Mouse (Mus musculus): ENCODE measurements around the gene Chmp4b. TPM values are rescaled to one million over a fixed set of nuclear protein-coding genes. Genes with fewer than 3 reads are reported as not detected.

The Chmp4b gene
- polyA plus RNA-seq, 1 experiment from 2014 or later = 26.4 TPM

GRCm38 (mm10) chr2:154713083-154713482, 61.6 kb downstream of the Chmp4b start:
- ATAC-seq (ENCODE audit: low FRiP score, low read depth) = no peak
- WGBS = 51% methylated on average over 5 of the region's 6 CpGs
- Histone ChIP-seq H3K27ac (replicated peaks) (no peak overlapping the region), H3K9me3 (no peaks in the 10 kb centered on the region), H3K4me3 (no peak overlapping the region), H3K4me1 (replicated peaks) (no peaks in the 10 kb centered on the region), H3K4me2 (no peak overlapping the region), H3K27me3 (no peaks in the 10 kb centered on the region), H3K36me3 (no peaks in the 10 kb centered on the region), H3K9ac (no peak overlapping the region)

DNA sequence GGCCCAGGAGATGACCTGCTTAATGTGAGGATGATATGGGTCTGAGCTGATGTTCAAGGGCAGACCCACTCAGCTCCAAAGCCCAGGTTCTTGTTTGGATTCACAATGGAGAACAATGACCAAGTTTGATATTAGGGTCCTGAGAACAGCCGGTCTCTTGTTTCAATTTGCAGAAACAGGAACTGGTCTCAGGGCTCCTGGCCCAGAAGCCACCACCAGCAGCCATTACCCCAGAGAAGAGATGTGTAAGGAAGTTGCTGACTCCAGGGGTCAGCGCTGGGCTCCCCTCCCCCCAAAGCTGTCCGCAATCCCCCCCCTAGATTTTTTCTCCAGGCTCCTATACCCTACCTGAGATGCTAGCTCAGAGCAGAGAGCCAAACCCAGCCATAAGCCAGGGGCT, 62.5 kb downstream of the Chmp4b start:
- no peak overlapping the region for H3K4me3 ChIP-seq
- H3K36me3 ChIP-seq = no peaks in the 10 kb centered on the region
- ATAC-seq (ENCODE audit: low FRiP score, low read depth) = no peak
- H3K27ac ChIP-seq (replicated peaks) = no peak overlapping the region
- H3K9me3 ChIP-seq = no peaks in the 10 kb centered on the region
- H3K27me3 ChIP-seq = no peaks in the 10 kb centered on the region
- H3K9ac ChIP-seq = no peak overlapping the region
- H3K4me2 ChIP-seq = no peak overlapping the region
- no peaks in the 10 kb centered on the region for H3K4me1 ChIP-seq (replicated peaks)
- 70% methylated on average over 3 of the region's 3 CpGs for WGBS

DNA sequence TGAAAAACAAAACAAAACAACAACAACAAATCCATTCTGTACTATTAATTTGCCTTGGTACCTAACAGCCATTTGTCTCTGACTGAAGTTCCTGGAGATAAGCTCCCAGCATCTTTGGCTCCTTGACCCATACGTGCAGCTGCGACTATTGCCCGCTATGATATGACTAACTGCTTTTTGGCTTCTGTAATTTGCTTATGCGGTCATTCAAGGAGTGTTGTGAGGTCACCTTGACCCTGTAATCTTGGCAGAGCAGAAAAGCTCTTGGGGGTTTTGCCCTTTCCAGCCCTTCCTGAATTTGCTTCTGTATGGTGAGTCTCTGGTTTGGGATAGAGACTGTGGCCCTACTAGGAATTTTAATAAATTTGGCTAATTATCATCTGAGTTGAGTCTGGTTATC, 65.1 kb downstream of the Chmp4b start:
- Histone ChIP-seq H3K4me1 (replicated peaks) (no peaks in the 10 kb centered on the region), H3K27ac (replicated peaks) (no peak overlapping the region), H3K27me3 (no peaks in the 10 kb centered on the region), H3K4me3 (no peak overlapping the region), H3K9me3 (no peaks in the 10 kb centered on the region), H3K9ac (no peak overlapping the region), H3K4me2 (no peak overlapping the region), H3K36me3 (no peaks in the 10 kb centered on the region)
- 82% methylated on average over 4 of the region's 4 CpGs for WGBS
- ATAC-seq (ENCODE audit: low FRiP score, low read depth) = no peak

DNA sequence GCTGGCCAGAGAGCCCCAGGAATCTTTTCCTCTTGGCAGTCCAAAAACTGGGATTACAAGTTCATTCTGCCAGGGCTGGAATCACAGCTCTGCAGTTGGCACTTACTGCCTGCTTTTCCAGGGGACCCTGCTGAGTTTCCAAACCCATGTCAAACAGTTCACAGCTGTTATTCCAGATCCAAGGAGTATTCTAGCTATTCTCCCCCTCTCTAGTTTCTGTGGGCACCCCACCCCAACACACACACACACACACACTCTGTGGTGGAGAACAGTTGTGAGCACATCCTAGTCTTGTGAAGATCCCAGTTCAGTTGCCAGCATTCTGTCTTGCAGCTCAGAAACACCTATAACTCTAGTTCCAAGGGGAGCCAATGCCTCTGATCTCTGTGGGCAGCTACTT, 65.6 kb downstream of the Chmp4b start:
- Histone ChIP-seq H3K4me2 (no peak overlapping the region), H3K4me1 (replicated peaks) (no peaks in the 10 kb centered on the region), H3K36me3 (no peaks in the 10 kb centered on the region), H3K27ac (replicated peaks) (no peak overlapping the region), H3K4me3 (no peak overlapping the region), H3K27me3 (no peaks in the 10 kb centered on the region), H3K9ac (no peak overlapping the region), H3K9me3 (no peaks in the 10 kb centered on the region)
- no peak for ATAC-seq (ENCODE audit: low FRiP score, low read depth)

- no peak for ATAC-seq (ENCODE audit: low FRiP score, low read depth)
- Histone ChIP-seq H3K4me3 (no peak overlapping the region), H3K36me3 (no peaks in the 10 kb centered on the region), H3K27ac (replicated peaks) (no peak overlapping the region), H3K27me3 (no peaks in the 10 kb centered on the region), H3K9ac (no peak overlapping the region), H3K9me3 (no peaks in the 10 kb centered on the region), H3K4me2 (no peak overlapping the region), H3K4me1 (replicated peaks) (no peaks in the 10 kb centered on the region)
- WGBS = 77% methylated on average over 12 of the region's 12 CpGs
Measured at GRCm38 (mm10) chr2:154718855-154719556, 67.5 kb downstream of the Chmp4b start.

GRCm38 (mm10) chr2:154720315-154720714, 68.8 kb downstream of the Chmp4b start:
- Histone ChIP-seq H3K4me1 (replicated peaks) (peaks cover 1% of the 10 kb centered on the region; the same call in 1 of the 2 replicates), H3K27me3 (no peaks in the 10 kb centered on the region), H3K4me2 (no peak overlapping the region), H3K36me3 (no peaks in the 10 kb centered on the region), H3K4me3 (no peak overlapping the region), H3K27ac (replicated peaks) (no peak overlapping the region), H3K9ac (no peak overlapping the region), H3K9me3 (no peaks in the 10 kb centered on the region)
- ATAC-seq (ENCODE audit: low FRiP score, low read depth) = no peak
- WGBS = 86% methylated on average over 2 of the region's 2 CpGs

- H3K27me3 ChIP-seq = no peaks in the 10 kb centered on the region
- H3K36me3 ChIP-seq = no peaks in the 10 kb centered on the region
- H3K27ac ChIP-seq (replicated peaks) = no peak overlapping the region
- peaks cover 4% of the 10 kb centered on the region for H3K4me1 ChIP-seq (replicated peaks)
- no peak overlapping the region for H3K9ac ChIP-seq
- WGBS = 78% methylated on average over 4 of the region's 4 CpGs
- H3K4me2 ChIP-seq = no peak overlapping the region
- ATAC-seq (ENCODE audit: low FRiP score, low read depth) = no peak
- H3K9me3 ChIP-seq = no peaks in the 10 kb centered on the region
- H3K4me3 ChIP-seq = no peak overlapping the region
Measured at GRCm38 (mm10) chr2:154723473-154723872, 72.0 kb downstream of the Chmp4b start.

DNA sequence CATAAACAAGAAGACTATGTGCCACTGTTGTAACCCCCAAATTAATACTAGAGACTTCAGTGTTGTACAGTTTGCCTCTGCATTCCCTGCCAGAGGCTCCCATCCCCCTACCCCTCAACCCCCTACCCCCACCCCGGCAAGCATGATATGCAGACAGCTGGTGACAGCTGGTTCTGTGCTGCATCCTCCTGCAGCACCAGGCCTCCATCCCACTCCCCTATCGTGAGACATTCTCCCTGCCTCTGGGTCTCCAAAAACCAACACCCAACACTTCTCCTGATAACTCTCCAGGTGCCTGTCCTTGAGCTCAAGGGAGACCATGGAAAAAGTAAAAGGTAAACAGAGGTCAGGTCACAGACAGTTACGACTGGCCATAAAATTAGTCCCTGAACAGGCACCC, 78.2 kb downstream of the Chmp4b start:
- no peak for ATAC-seq (ENCODE audit: low FRiP score, low read depth)
- Histone ChIP-seq H3K9me3 (no peaks in the 10 kb centered on the region), H3K4me2 (no peak overlapping the region), H3K36me3 (no peaks in the 10 kb centered on the region), H3K9ac (no peak overlapping the region), H3K4me3 (no peak overlapping the region), H3K27ac (replicated peaks) (no peak overlapping the region), H3K27me3 (no peaks in the 10 kb centered on the region), H3K4me1 (replicated peaks) (peaks cover 8% of the 10 kb centered on the region)
- WGBS = 61% methylated on average over 3 of the region's 3 CpGs

DNA sequence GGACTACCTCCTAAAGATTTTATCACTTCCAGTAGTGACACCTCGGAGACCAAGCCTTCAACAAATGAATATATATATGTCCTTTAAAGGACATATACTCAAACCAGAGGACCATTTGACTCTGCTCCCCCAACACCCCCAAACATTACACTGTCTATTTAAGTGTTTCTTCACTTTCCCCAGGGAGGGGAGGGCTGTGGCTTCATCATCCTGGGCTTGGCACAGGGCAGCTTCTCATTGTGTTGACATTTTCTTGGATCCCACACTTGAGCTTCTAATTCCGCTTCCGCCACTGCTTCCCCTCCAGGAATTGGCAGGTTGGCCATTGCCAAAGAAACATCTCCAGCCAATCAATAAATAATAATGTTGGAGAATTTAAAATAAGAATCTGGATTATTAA, 79.3 kb downstream of the Chmp4b start:
- WGBS = 72% methylated on average over 3 of the region's 3 CpGs
- H3K4me1 ChIP-seq (replicated peaks) = peaks cover 9% of the 10 kb centered on the region; the same call in 1 of the 2 replicates
- no peak overlapping the region for H3K9ac ChIP-seq
- H3K4me2 ChIP-seq = no peak overlapping the region
- ATAC-seq (ENCODE audit: low FRiP score, low read depth) = no peak
- H3K9me3 ChIP-seq = no peaks in the 10 kb centered on the region
- H3K27me3 ChIP-seq = no peaks in the 10 kb centered on the region
- H3K4me3 ChIP-seq = no peak overlapping the region
- no peak overlapping the region for H3K27ac ChIP-seq (replicated peaks)
- no peaks in the 10 kb centered on the region for H3K36me3 ChIP-seq

GRCm38 (mm10) chr2:154731916-154732315, 80.4 kb downstream of the Chmp4b start:
- Histone ChIP-seq H3K9ac (no peak overlapping the region), H3K36me3 (no peaks in the 10 kb centered on the region), H3K4me1 (replicated peaks) (peaks cover 9% of the 10 kb centered on the region; the same call in 1 of the 2 replicates), H3K4me2 (no peak overlapping the region), H3K4me3 (no peak overlapping the region), H3K27ac (replicated peaks) (no peak overlapping the region), H3K9me3 (no peaks in the 10 kb centered on the region), H3K27me3 (no peaks in the 10 kb centered on the region)
- no peak for ATAC-seq (ENCODE audit: low FRiP score, low read depth)
- 73% methylated on average over 2 of the region's 2 CpGs for WGBS

DNA sequence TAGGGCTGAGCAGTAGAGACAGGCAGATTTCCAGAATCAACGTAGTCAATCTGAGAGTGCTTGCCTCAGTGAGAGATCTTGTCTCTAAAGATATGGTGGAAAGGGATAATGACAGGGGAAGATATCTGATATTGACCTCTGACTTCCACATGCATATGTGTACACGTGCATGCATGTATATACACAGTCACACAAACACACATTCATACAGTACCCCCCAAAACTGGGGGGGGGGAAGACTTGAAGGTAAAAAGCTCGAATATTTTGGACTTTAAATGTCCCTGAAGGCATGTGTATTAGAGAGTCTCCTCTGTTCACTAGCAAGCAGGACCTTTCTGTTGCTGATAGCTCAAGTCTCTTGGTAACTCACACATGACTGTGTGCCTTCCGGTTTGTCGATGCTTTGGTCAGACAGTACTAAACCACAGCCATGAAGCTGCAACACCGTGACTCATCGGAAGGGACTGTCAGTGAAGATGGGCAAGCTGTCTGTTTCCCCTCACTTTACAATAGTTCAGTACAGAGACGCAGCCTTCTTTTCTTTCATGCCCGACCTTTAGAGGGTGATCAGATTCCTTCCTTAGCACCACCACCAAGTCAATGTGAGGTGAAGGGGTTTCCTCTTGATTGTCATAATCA, 81.1 kb downstream of the Chmp4b start:
- Histone ChIP-seq H3K36me3 (no peaks in the 10 kb centered on the region), H3K9me3 (no peaks in the 10 kb centered on the region), H3K9ac (no peak overlapping the region), H3K27ac (replicated peaks) (no peak overlapping the region), H3K4me3 (no peak overlapping the region), H3K27me3 (no peaks in the 10 kb centered on the region), H3K4me2 (no peak overlapping the region), H3K4me1 (replicated peaks) (peaks cover 9% of the 10 kb centered on the region; the same call in 1 of the 2 replicates)
- 74% methylated on average over 9 of the region's 9 CpGs for WGBS
- no peak for ATAC-seq (ENCODE audit: low FRiP score, low read depth)

GRCm38 (mm10) chr2:154734977-154735376, 83.5 kb downstream of the Chmp4b start:
- no peak overlapping the region for H3K4me2 ChIP-seq
- no peaks in the 10 kb centered on the region for H3K36me3 ChIP-seq
- H3K27me3 ChIP-seq = no peaks in the 10 kb centered on the region
- ATAC-seq (ENCODE audit: low FRiP score, low read depth) = no peak
- no peak overlapping the region for H3K4me3 ChIP-seq
- no peaks in the 10 kb centered on the region for H3K9me3 ChIP-seq
- H3K4me1 ChIP-seq (replicated peaks) = peaks cover 9% of the 10 kb centered on the region; the same call in 1 of the 2 replicates
- no peak overlapping the region for H3K27ac ChIP-seq (replicated peaks)
- no peak overlapping the region for H3K9ac ChIP-seq
- WGBS = 60% methylated on average over 9 of the region's 9 CpGs
